Mouse (Mus musculus) left cerebral cortex, adult 18-20 months (tissue): ENCODE measurements at regions not wholly inside any gene's neighbourhood (a gene's known extent, or its start where the extent isn't known, plus 50 kb on each side); places are given as distances from the start of the nearest gene placed in this dataset.

Experiments
- DNase-seq, 2 experiments: peaks; one replicate each; pipeline ENCODE4 v3.0.0; 2021 to 2022; ENCODE audit warnings: low spot score in 2 of 2, mixed read lengths in 1 of 2

DNA sequence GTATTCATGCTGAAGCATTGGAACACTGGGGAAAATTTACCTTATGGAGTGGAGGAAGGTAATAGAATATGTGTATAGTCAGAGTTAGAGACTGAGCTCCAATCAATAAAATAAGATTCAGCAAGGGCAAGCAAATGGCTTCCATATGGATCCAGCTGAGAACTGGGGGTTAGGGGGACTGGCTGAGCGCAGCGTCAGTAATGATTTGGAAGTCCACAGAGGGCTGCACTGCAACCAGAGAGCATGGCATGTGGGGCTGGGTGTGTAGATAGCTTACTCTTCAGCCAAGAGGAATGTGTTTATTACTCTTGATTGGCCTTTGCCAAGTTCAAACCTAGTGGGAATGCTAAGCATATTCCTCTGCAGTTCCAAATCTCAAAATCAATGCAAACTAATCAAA lies 55.8 kb upstream of the Ccn6 start:
- DNase-seq, result no peak

- DNase-seq, result no peak
Observed at GRCm38 (mm10) chr10:39218151-39218550, 54.6 kb upstream of the Ccn6 start.

- DNase-seq, result no peak
Observed at GRCm38 (mm10) chr10:39216142-39216904, 52.7 kb upstream of the Ccn6 start.

GRCm38 (mm10) chr10:39214563-39214962 lies 51.0 kb upstream of the Ccn6 start:
- DNase-seq, result no peak
